Mouse (Mus musculus) hindbrain, embryonic 15.5 days (tissue): ENCODE measurements at regions not wholly inside any gene's neighbourhood (a gene's known extent, or its start where the extent isn't known, plus 50 kb on each side); places are given as distances from the start of the nearest gene placed in this dataset.

Experiments
- ATAC-seq: fragments of 200-750 bp; cut with Nextera tagmentation; 2 replicates; pipeline ENCODE4 v1.8.0; 2017; ENCODE audit warnings: low read depth, moderate number of reproducible peaks, moderate TSS enrichment; ENCODE audit not compliant: low FRiP score
- H3K27ac ChIP-seq: fragments of 300-500 bp; sonication (generic); replicated peaks from 2 replicates; pipeline ENCODE4 v1.5.1; 2015; ENCODE audit warnings: mild to moderate bottlenecking, inconsistent platforms
- H3K27me3 ChIP-seq: fragments of 300-500 bp; sonication (generic); 2 replicates; pipeline ENCODE4 v1.6.1; 2015; ENCODE audit warnings: control low read depth, inconsistent platforms
- H3K36me3 ChIP-seq: fragments of 300-500 bp; sonication (generic); 2 replicates; pipeline ENCODE4 v1.6.1; 2015; ENCODE audit warnings: control low read depth, inconsistent platforms
- H3K4me1 ChIP-seq: fragments of 300-500 bp; sonication (generic); replicated peaks from 2 replicates; pipeline ENCODE4 v1.6.1; 2015; ENCODE audit warnings: control low read depth, inconsistent platforms
- H3K4me2 ChIP-seq: fragments of 300-500 bp; sonication (generic); 2 replicates; pipeline ENCODE4 v1.6.1; 2015; ENCODE audit warnings: moderate library complexity, mild to moderate bottlenecking, inconsistent platforms
- H3K4me3 ChIP-seq: fragments of 300-500 bp; sonication (generic); 2 replicates; pipeline ENCODE4 v1.5.1; 2015; ENCODE audit warnings: mild to moderate bottlenecking, inconsistent platforms
- H3K9ac ChIP-seq: fragments of 300-500 bp; sonication (generic); 2 replicates; pipeline ENCODE4 v1.6.1; 2015; ENCODE audit warnings: inconsistent platforms
- H3K9me3 ChIP-seq: fragments of 300-500 bp; sonication (generic); 2 replicates; pipeline ENCODE4 v1.6.1; 2016; ENCODE audit warnings: control low read depth, inconsistent platforms
- WGBS: fragments of 180-500 bp; shearing (Covaris S2); methylation state at CpG from one replicate; pipeline ENCODE4 v1.1.7; 2015; 5-methylcytosine and 5-hydroxymethylcytosine counted together

- ATAC-seq, result no peak
- 63% methylated on average over 9 of the region's 9 CpGs for WGBS
- Histone ChIP-seq H3K27me3 (no peaks in the 10 kb centered on the region), H3K27ac (no peak overlapping the region), H3K4me3 (no peak overlapping the region), H3K9me3 (no peaks in the 10 kb centered on the region), H3K36me3 (no peaks in the 10 kb centered on the region), H3K4me2 (no peak overlapping the region), H3K4me1 (no peaks in the 10 kb centered on the region), H3K9ac (no peak overlapping the region)
These were observed 266.0 kb upstream of the Map3k7 start for GRCm38 (mm10) chr4:31697769-31698505.

GRCm38 (mm10) chr4:31698506-31698782 lies 265.5 kb upstream of the Map3k7 start:
- Histone ChIP-seq H3K4me1 (no peaks in the 10 kb centered on the region), H3K9ac (no peak overlapping the region), H3K27ac (no peak overlapping the region), H3K4me2 (no peak overlapping the region), H3K9me3 (no peaks in the 10 kb centered on the region), H3K4me3 (no peak overlapping the region), H3K27me3 (no peaks in the 10 kb centered on the region), H3K36me3 (no peaks in the 10 kb centered on the region)
- ATAC-seq, result no peak
- WGBS, result 82% methylated on average over 4 of the region's 4 CpGs

- no peak for ATAC-seq
- Histone ChIP-seq H3K4me2 (no peak overlapping the region), H3K9ac (no peak overlapping the region), H3K36me3 (no peaks in the 10 kb centered on the region), H3K27ac (no peak overlapping the region), H3K4me1 (no peaks in the 10 kb centered on the region), H3K27me3 (no peaks in the 10 kb centered on the region), H3K9me3 (no peaks in the 10 kb centered on the region), H3K4me3 (no peak overlapping the region)
- 65% methylated on average over 5 of the region's 5 CpGs for WGBS
These were observed 264.6 kb upstream of the Map3k7 start for GRCm38 (mm10) chr4:31699296-31699695.

- WGBS, result 82% methylated on average over 2 of the region's 2 CpGs
These were observed 249.7 kb upstream of the Map3k7 start for GRCm38 (mm10) chr4:31714054-31714651.

DNA sequence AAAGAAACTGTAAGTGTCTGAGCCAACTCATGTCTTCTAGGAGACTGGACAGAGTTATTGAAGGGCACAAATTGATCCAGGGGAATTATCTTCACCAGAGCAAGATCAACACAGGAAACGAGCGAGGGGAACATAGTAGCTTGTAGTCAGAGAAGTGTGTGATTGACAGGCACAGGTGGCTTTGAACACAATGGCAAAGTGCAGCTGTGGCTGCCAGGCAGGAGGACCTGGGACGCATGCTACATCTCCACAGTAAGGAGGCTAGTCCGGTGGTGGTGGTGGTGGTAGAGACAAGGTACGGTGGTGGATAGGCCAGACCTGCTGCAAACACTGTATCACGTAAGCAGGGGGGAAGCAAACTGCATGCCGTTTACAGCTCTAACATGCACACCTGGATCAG lies 240.4 kb upstream of the Map3k7 start:
- Histone ChIP-seq H3K4me2 (no peak overlapping the region), H3K9me3 (no peaks in the 10 kb centered on the region), H3K4me3 (no peak overlapping the region), H3K4me1 (no peaks in the 10 kb centered on the region), H3K9ac (no peak overlapping the region), H3K27ac (no peak overlapping the region), H3K27me3 (no peaks in the 10 kb centered on the region), H3K36me3 (no peaks in the 10 kb centered on the region)
- no peak for ATAC-seq
- WGBS, result 74% methylated on average over 7 of the region's 7 CpGs

More at GRCm38 (mm10) chr4:31714054-31714651, 249.7 kb upstream of the Map3k7 start:
- H3K36me3 ChIP-seq, result no peaks in the 10 kb centered on the region
- H3K4me3 ChIP-seq, result no peak overlapping the region
- H3K4me1 ChIP-seq, result 0 out of 2 replicates have a peak, but pooled peaks cover 2% of the 10 kb centered on the region
- no peak overlapping the region for H3K9ac ChIP-seq
- no peak overlapping the region for H3K27ac ChIP-seq
- H3K4me2 ChIP-seq, result no peak overlapping the region
- no peak for ATAC-seq
- no peaks in the 10 kb centered on the region for H3K27me3 ChIP-seq
- no peaks in the 10 kb centered on the region for H3K9me3 ChIP-seq

DNA sequence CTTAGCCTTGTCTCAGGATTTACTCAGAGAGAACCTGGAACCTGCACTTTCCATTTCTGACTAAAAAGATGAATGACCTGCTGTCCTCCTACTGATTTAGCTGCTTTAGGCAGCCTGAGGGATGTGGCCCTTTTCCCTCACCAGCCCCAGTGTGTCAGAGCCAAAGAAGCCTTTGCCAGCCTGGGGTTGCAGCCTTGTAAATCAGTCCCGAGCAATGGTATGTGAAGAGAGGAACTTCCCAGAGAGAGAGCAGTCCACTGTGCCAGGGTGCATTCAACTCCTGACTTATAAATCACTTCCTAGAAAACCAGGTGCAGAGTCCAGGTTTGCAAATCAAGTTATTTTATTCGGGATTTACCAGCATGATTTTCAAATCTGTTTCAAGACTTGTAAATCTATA lies 239.5 kb upstream of the Map3k7 start:
- H3K9ac ChIP-seq, result no peak overlapping the region
- no peak overlapping the region for H3K4me2 ChIP-seq
- no peaks in the 10 kb centered on the region for H3K27me3 ChIP-seq
- H3K36me3 ChIP-seq, result no peaks in the 10 kb centered on the region
- H3K9me3 ChIP-seq, result no peaks in the 10 kb centered on the region
- no peak overlapping the region for H3K27ac ChIP-seq
- ATAC-seq, result no peak
- no peak overlapping the region for H3K4me3 ChIP-seq
- H3K4me1 ChIP-seq, result no peaks in the 10 kb centered on the region
- 77% methylated on average over 2 of the region's 2 CpGs for WGBS

DNA sequence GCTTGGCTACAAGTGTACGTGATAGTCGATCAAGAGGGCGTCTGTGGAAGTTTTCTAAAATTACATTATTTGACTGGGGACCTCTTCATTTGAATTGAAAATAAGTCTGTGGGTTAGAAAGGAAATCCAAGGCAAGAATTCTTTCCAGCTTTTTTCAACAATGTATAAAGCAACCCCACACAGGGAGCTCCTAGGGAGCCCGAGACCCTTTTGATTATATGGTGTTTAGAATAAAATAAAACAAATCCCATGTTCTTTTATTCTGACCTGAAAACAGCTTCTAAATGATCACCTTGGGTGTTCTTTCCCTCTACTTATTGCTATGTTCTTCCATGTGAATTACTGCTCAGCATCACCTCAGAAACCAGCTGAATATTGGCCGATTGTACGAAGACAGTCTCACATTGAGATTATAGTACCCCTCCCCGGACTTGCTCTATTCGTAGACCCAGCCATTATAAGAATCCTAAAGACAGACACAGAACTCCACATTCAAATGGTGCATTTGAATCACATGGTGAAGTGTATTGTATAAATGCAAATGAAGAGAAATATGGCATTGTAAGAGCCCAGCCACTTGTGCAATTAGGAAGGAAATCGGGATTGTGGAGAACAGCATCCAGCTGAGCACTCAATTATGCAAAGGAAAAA lies 236.3 kb upstream of the Map3k7 start:
- H3K27ac ChIP-seq, result no peak overlapping the region
- H3K4me1 ChIP-seq, result no peaks in the 10 kb centered on the region
- ATAC-seq, result no peak
- no peak overlapping the region for H3K4me2 ChIP-seq
- H3K9ac ChIP-seq, result no peak overlapping the region
- H3K27me3 ChIP-seq, result no peaks in the 10 kb centered on the region
- no peaks in the 10 kb centered on the region for H3K36me3 ChIP-seq
- H3K9me3 ChIP-seq, result no peaks in the 10 kb centered on the region
- WGBS, result 40% methylated on average over 9 of the region's 9 CpGs
- no peak overlapping the region for H3K4me3 ChIP-seq

- no peaks in the 10 kb centered on the region for H3K36me3 ChIP-seq
- ATAC-seq, result no peak
- WGBS, result 78% methylated on average over 3 of the region's 3 CpGs
- no peak overlapping the region for H3K9ac ChIP-seq
- no peaks in the 10 kb centered on the region for H3K9me3 ChIP-seq
- no peak overlapping the region for H3K4me3 ChIP-seq
- no peaks in the 10 kb centered on the region for H3K4me1 ChIP-seq
- no peaks in the 10 kb centered on the region for H3K27me3 ChIP-seq
- H3K4me2 ChIP-seq, result no peak overlapping the region
- H3K27ac ChIP-seq, result no peak overlapping the region
These were observed 235.8 kb upstream of the Map3k7 start for GRCm38 (mm10) chr4:31728149-31728516.

DNA sequence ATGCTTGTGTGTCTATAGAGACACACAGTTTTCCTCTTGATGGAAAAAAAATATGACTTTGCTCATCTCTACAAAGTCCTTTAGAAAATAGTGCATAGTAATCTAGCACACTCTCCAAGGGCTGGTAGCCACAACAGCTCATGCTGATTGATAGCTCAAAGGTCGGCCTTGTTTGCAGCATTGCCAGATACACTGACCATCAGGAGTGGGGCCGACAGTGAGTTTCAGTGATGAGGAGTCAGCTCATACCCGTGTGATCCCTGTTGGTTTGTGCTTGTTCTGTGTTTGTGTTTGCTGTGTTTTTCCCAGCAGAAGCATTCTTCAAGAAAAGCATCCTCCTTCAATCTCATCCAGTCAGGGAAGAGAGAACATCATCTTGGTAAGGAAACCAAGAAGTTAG lies 220.1 kb upstream of the Map3k7 start:
- no peaks in the 10 kb centered on the region for H3K27me3 ChIP-seq
- no peak overlapping the region for H3K4me3 ChIP-seq
- WGBS, result 80% methylated on average over 3 of the region's 3 CpGs
- H3K9me3 ChIP-seq, result no peaks in the 10 kb centered on the region
- no peak overlapping the region for H3K4me2 ChIP-seq
- no peak for ATAC-seq
- H3K9ac ChIP-seq, result no peak overlapping the region
- peaks cover 4% of the 10 kb centered on the region; the same call in 1 of the 2 replicates for H3K4me1 ChIP-seq
- H3K27ac ChIP-seq, result no peak overlapping the region
- H3K36me3 ChIP-seq, result no peaks in the 10 kb centered on the region

GRCm38 (mm10) chr4:31744431-31744830 lies 219.5 kb upstream of the Map3k7 start:
- no peak for ATAC-seq

GRCm38 (mm10) chr4:31753677-31754312 lies 210.1 kb upstream of the Map3k7 start:
- no peaks in the 10 kb centered on the region for H3K36me3 ChIP-seq
- no peaks in the 10 kb centered on the region for H3K27me3 ChIP-seq
- no peaks in the 10 kb centered on the region for H3K9me3 ChIP-seq
- H3K4me3 ChIP-seq, result no peak overlapping the region
- no peak overlapping the region for H3K27ac ChIP-seq
- ATAC-seq, result no peak
- H3K9ac ChIP-seq, result no peak overlapping the region
- H3K4me1 ChIP-seq, result no peaks in the 10 kb centered on the region
- WGBS, result 87% methylated on average over 5 of the region's 5 CpGs
- no peak overlapping the region for H3K4me2 ChIP-seq

More at GRCm38 (mm10) chr4:31744431-31744830, 219.5 kb upstream of the Map3k7 start:
- Histone ChIP-seq H3K9me3 (no peaks in the 10 kb centered on the region), H3K4me3 (no peak overlapping the region), H3K27ac (no peak overlapping the region), H3K27me3 (no peaks in the 10 kb centered on the region), H3K4me1 (peaks cover 4% of the 10 kb centered on the region; the same call in 1 of the 2 replicates), H3K4me2 (no peak overlapping the region), H3K36me3 (no peaks in the 10 kb centered on the region), H3K9ac (no peak overlapping the region)
- 59% methylated on average over 4 of the region's 4 CpGs for WGBS

- Histone ChIP-seq H3K27ac (no peak overlapping the region), H3K9ac (no peak overlapping the region), H3K9me3 (no peaks in the 10 kb centered on the region), H3K4me1 (no peaks in the 10 kb centered on the region), H3K4me2 (no peak overlapping the region), H3K36me3 (no peaks in the 10 kb centered on the region), H3K4me3 (no peak overlapping the region), H3K27me3 (no peaks in the 10 kb centered on the region)
- no peak for ATAC-seq
- WGBS, result 21% methylated on average over 1 of the region's 1 CpGs
These were observed 206.8 kb upstream of the Map3k7 start for GRCm38 (mm10) chr4:31757126-31757525.
